Mouse (Mus musculus): ENCODE data around the gene C2cd4a. TPM values are rescaled to one million over a fixed set of nuclear protein-coding genes. Genes with fewer than 3 reads are reported as not detected.

C2cd4a gene
- total and polyA plus RNA-seq, 3 experiments, result 7.8 to 251 (median 13.2) TPM

GRCm38 (mm10) chr9:67799078-67799819 lies 32.9 kb downstream of the C2cd4a start:
- TF ChIP-seq GATA1 (IDR thresholded peaks at IDR 0.05; ENCODE audit: borderline replicate concordance, low read length), result no peak
- no peak for TF ChIP-seq POLR2AphosphoS5 (IDR thresholded peaks at IDR 0.05; ENCODE audit: insufficient replicate concordance, low read depth, low read length)
- TF ChIP-seq TAL1 (conservative IDR thresholded peaks at IDR 0.05; ENCODE audit: low read depth, low read length), result no peak
- no peak for TF ChIP-seq GATA2 (IDR thresholded peaks at IDR 0.05; ENCODE audit: borderline replicate concordance, low read depth, low read length)
- TF ChIP-seq CTCF (IDR thresholded peaks at IDR 0.05; ENCODE audit: low read depth, low read length), result no peak
- DNase-seq (ENCODE audit: low spot score) (no peak), ATAC-seq (ENCODE audit: extremely low read depth, insufficient number of reproducible peaks, low FRiP score, poor library complexity, severe bottlenecking) (no peak)
- Histone ChIP-seq H3K9me3 (replicated peaks) (no peaks in the 10 kb centered on the region), H3K36me3 (replicated peaks) (no peaks in the 10 kb centered on the region), H3K27me3 (ENCODE audit: insufficient read depth, low read length) (0 out of 2 replicates have a peak, but pooled peaks cover 10% of the 10 kb centered on the region), H3K4me3 (ENCODE audit: low read depth, low read length) (no peak overlapping the region), H3K4me1 (ENCODE audit: insufficient read depth, low read depth, low read length) (no peaks in the 10 kb centered on the region)

- ATAC-seq (ENCODE audit: extremely low read depth, insufficient number of reproducible peaks, low FRiP score, poor library complexity, severe bottlenecking) (no peak), DNase-seq (ENCODE audit: low spot score) (no peak)
- no peaks in the 10 kb centered on the region for H3K4me1 ChIP-seq (ENCODE audit: insufficient read depth, low read depth, low read length)
- 0 out of 2 replicates have a peak, but pooled peaks cover 11% of the 10 kb centered on the region for H3K27me3 ChIP-seq (ENCODE audit: insufficient read depth, low read length)
- no peaks in the 10 kb centered on the region for H3K9me3 ChIP-seq (replicated peaks)
- no peak overlapping the region for H3K4me3 ChIP-seq (ENCODE audit: low read depth, low read length)
- TF ChIP-seq GATA2 (IDR thresholded peaks at IDR 0.05; ENCODE audit: borderline replicate concordance, low read depth, low read length) (no peak), CTCF (IDR thresholded peaks at IDR 0.05; ENCODE audit: low read depth, low read length) (no peak), POLR2AphosphoS5 (IDR thresholded peaks at IDR 0.05; ENCODE audit: insufficient replicate concordance, low read depth, low read length) (no peak), TAL1 (conservative IDR thresholded peaks at IDR 0.05; ENCODE audit: low read depth, low read length) (no peak), GATA1 (IDR thresholded peaks at IDR 0.05; ENCODE audit: borderline replicate concordance, low read length) (no peak)
- H3K36me3 ChIP-seq (replicated peaks), result no peaks in the 10 kb centered on the region
Observed at GRCm38 (mm10) chr9:67795205-67795675, 36.9 kb downstream of the C2cd4a start.

- H3K4me3 ChIP-seq (ENCODE audit: low read depth, low read length), result no peak overlapping the region
- H3K9me3 ChIP-seq (replicated peaks), result no peaks in the 10 kb centered on the region
- H3K4me1 ChIP-seq (ENCODE audit: insufficient read depth, low read depth, low read length), result no peaks in the 10 kb centered on the region
- TF ChIP-seq GATA2 (IDR thresholded peaks at IDR 0.05; ENCODE audit: borderline replicate concordance, low read depth, low read length) (no peak), CTCF (IDR thresholded peaks at IDR 0.05; ENCODE audit: low read depth, low read length) (no peak), POLR2AphosphoS5 (IDR thresholded peaks at IDR 0.05; ENCODE audit: insufficient replicate concordance, low read depth, low read length) (no peak), GATA1 (IDR thresholded peaks at IDR 0.05; ENCODE audit: borderline replicate concordance, low read length) (no peak), TAL1 (conservative IDR thresholded peaks at IDR 0.05; ENCODE audit: low read depth, low read length) (no peak)
- H3K27me3 ChIP-seq (ENCODE audit: insufficient read depth, low read length), result peaks cover 12% of the 10 kb centered on the region
- ATAC-seq (ENCODE audit: extremely low read depth, insufficient number of reproducible peaks, low FRiP score, poor library complexity, severe bottlenecking) (no peak), DNase-seq (ENCODE audit: low spot score) (no peak)
- no peaks in the 10 kb centered on the region for H3K36me3 ChIP-seq (replicated peaks)
Observed at GRCm38 (mm10) chr9:67794668-67795067, 37.5 kb downstream of the C2cd4a start.

GRCm38 (mm10) chr9:67794216-67794615 lies 37.9 kb downstream of the C2cd4a start:
- ATAC-seq (ENCODE audit: extremely low read depth, insufficient number of reproducible peaks, low FRiP score, poor library complexity, severe bottlenecking) (no peak), DNase-seq (ENCODE audit: low spot score) (no peak)
- H3K9me3 ChIP-seq (replicated peaks), result no peaks in the 10 kb centered on the region
- H3K4me1 ChIP-seq (ENCODE audit: insufficient read depth, low read depth, low read length), result no peaks in the 10 kb centered on the region
- TF ChIP-seq CTCF (IDR thresholded peaks at IDR 0.05; ENCODE audit: low read depth, low read length), result no peak
- no peak for TF ChIP-seq TAL1 (conservative IDR thresholded peaks at IDR 0.05; ENCODE audit: low read depth, low read length)
- TF ChIP-seq POLR2AphosphoS5 (IDR thresholded peaks at IDR 0.05; ENCODE audit: insufficient replicate concordance, low read depth, low read length), result no peak
- TF ChIP-seq GATA1 (IDR thresholded peaks at IDR 0.05; ENCODE audit: borderline replicate concordance, low read length), result no peak
- no peak for TF ChIP-seq GATA2 (IDR thresholded peaks at IDR 0.05; ENCODE audit: borderline replicate concordance, low read depth, low read length)
- H3K36me3 ChIP-seq (replicated peaks), result no peaks in the 10 kb centered on the region
- peaks cover 13% of the 10 kb centered on the region for H3K27me3 ChIP-seq (ENCODE audit: insufficient read depth, low read length)
- H3K4me3 ChIP-seq (ENCODE audit: low read depth, low read length), result no peak overlapping the region

GRCm38 (mm10) chr9:67793501-67793900 lies 38.6 kb downstream of the C2cd4a start:
- DNase-seq (ENCODE audit: low spot score) (no peak), ATAC-seq (ENCODE audit: extremely low read depth, insufficient number of reproducible peaks, low FRiP score, poor library complexity, severe bottlenecking) (no peak)
- Histone ChIP-seq H3K4me1 (ENCODE audit: insufficient read depth, low read depth, low read length) (no peaks in the 10 kb centered on the region), H3K4me3 (ENCODE audit: low read depth, low read length) (no peak overlapping the region), H3K27me3 (ENCODE audit: insufficient read depth, low read length) (peaks cover 13% of the 10 kb centered on the region), H3K36me3 (replicated peaks) (no peaks in the 10 kb centered on the region), H3K9me3 (replicated peaks) (no peaks in the 10 kb centered on the region)
- TF ChIP-seq CTCF (IDR thresholded peaks at IDR 0.05; ENCODE audit: low read depth, low read length) (no peak), GATA1 (IDR thresholded peaks at IDR 0.05; ENCODE audit: borderline replicate concordance, low read length) (no peak), GATA2 (IDR thresholded peaks at IDR 0.05; ENCODE audit: borderline replicate concordance, low read depth, low read length) (no peak), TAL1 (conservative IDR thresholded peaks at IDR 0.05; ENCODE audit: low read depth, low read length) (no peak), POLR2AphosphoS5 (IDR thresholded peaks at IDR 0.05; ENCODE audit: insufficient replicate concordance, low read depth, low read length) (no peak)

GRCm38 (mm10) chr9:67792405-67792804 lies 39.7 kb downstream of the C2cd4a start:
- Histone ChIP-seq H3K27me3 (ENCODE audit: insufficient read depth, low read length) (peaks cover 16% of the 10 kb centered on the region), H3K4me1 (ENCODE audit: insufficient read depth, low read depth, low read length) (no peaks in the 10 kb centered on the region), H3K9me3 (replicated peaks) (no peaks in the 10 kb centered on the region), H3K4me3 (ENCODE audit: low read depth, low read length) (no peak overlapping the region), H3K36me3 (replicated peaks) (no peaks in the 10 kb centered on the region)
- TF ChIP-seq TAL1 (conservative IDR thresholded peaks at IDR 0.05; ENCODE audit: low read depth, low read length), result no peak
- TF ChIP-seq CTCF (IDR thresholded peaks at IDR 0.05; ENCODE audit: low read depth, low read length), result no peak
- no peak for TF ChIP-seq POLR2AphosphoS5 (IDR thresholded peaks at IDR 0.05; ENCODE audit: insufficient replicate concordance, low read depth, low read length)
- TF ChIP-seq GATA2 (IDR thresholded peaks at IDR 0.05; ENCODE audit: borderline replicate concordance, low read depth, low read length), result no peak
- no peak for ATAC-seq (ENCODE audit: extremely low read depth, insufficient number of reproducible peaks, low FRiP score, poor library complexity, severe bottlenecking)
- no peak for DNase-seq (ENCODE audit: low spot score)
